Mouse (Mus musculus): ENCODE measurements around the gene Cherp.

Gene Cherp

DNA sequence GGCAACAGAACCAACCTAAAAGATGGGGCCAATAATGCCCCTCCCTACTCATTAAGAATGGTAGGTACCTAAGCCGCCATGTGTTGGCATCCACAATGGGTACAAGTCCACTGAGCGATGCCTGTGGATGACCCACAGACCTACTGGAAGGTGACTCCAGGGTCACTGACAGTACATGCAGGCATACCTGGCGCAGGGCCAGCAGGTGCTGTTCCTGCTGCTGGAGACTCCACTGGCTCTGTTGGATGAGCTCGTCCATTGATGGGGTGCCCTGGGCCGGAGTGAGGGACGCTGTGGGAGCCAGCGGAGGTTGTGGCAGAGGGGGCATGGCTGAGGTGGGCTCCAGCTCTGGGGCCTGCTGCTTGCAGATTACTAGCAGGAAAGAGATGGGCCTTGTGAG lies 4.3 kb downstream of the Cherp start:
- no peak for DNase-seq

DNA sequence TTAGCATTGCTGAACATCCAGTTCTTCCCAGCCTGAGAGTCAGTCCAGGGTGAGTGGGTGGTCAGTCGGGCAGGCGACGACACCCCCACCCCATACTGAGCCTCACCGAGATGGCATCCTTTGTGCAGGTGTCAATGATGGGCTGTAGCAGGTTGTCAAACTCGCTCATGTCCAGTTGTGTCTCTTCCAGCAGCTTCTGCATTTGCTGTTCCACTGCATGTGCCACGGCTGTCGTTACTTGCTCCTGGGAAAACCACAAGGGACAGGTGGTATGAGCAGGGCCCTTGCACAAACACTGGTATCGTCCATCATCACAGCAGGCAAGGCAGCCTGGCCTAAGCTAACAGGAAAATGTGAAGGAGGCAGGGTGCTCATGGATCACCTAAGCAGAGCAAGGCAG lies 5.0 kb downstream of the Cherp start:
- DNase-seq, result no peak

GRCm38 (mm10) chr8:72469243-72469642 lies 5.8 kb downstream of the Cherp start:
- no peak for DNase-seq

GRCm38 (mm10) chr8:72464211-72464610 lies 10.8 kb downstream of the Cherp start:
- no peak for DNase-seq

GRCm38 (mm10) chr8:72459881-72460533 lies 15.0 kb downstream of the Cherp start:
- no peak for DNase-seq

DNA sequence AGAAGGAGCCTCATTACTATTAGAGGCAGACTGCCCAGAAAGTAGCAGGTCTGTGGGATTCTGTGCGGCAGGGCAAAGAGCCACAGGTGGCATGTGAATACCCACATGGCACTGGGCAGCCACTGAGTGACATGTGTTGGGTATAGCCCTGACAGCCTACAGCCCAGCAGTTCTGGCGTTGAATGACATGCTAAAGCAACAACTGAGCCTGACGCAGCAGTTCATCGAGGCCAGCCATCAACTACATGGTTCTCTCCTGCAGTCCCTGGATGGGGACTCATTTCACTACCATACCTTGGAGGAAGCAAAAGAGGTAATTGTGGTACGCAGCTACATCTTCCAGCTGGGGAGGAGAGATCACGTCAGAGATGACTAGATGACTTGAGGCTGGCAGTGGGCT lies 16.6 kb downstream of the Cherp start:
- no peak for DNase-seq

GRCm38 (mm10) chr8:72457806-72458205 lies 17.2 kb downstream of the Cherp start:
- no peak for DNase-seq

DNA sequence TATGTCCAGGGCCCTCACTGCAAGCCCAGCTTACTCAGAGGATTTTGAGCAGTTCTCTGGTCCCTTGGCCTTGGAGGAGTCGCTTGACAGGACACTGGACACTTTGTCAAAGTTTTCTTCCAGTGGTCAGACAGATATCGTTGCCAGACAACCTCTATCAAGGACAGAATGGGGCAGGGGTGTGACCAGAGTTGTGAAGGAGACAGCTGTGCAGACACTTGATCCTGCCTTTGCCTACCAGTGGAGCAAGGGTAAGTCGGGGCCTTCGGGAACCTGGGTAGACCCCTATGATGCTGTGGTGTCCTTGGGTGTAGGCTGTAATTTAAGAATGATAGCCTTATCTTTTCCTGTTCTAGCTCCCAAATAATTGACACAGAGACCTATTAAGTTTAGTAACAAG lies 19.7 kb downstream of the Cherp start:
- DNase-seq, result no peak

- DNase-seq, result no peak
Observed at GRCm38 (mm10) chr8:72453904-72454303, 21.1 kb downstream of the Cherp start.

- no peak for DNase-seq
Observed at GRCm38 (mm10) chr8:72451516-72451915, 23.5 kb downstream of the Cherp start.

- no peak for DNase-seq
Observed at GRCm38 (mm10) chr8:72445071-72445470, 30.0 kb downstream of the Cherp start.

GRCm38 (mm10) chr8:72443994-72444350 lies 31.1 kb downstream of the Cherp start:
- no peak for DNase-seq

DNA sequence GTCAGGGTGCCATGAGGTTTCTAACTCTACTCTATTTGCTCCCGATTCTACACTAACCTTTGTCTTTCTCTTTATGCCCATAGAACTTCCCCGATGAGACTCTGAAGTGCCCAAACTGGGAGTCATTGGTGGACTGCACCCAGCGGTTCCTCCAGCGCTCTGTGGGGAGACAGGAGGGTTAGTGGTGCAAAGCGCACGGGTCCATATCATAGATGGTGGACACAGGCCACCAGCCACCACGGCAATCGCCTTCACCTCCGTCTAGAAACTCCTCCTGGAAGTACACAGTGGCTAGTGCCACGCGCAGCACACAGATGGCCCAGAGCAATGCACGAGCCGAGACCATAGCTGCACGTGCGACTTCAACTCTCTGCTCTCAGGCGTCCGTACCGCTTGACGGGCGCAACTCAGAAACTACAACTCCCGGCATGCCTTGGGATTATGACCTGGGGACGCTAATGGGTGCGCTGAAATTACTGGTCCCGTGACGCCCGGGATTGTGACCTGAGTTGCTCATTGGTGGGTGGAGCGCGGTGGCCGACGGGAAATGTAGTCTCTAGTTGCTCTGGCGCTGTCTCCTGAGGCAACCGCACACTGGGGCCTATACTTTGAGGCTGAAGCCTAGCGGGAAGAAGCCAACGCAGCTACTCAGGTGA lies 31.6 kb downstream of the Cherp start, which contains the start of the genes Calr3 and 1700030K09Rik:
Gene Calr3, minus strand, starts transcription at position 533 of the 656 bp plus-strand sequence.
Gene 1700030K09Rik, plus strand, starts transcription at position 543 of the 656 bp plus-strand sequence.
- peak; percentile 99 for DNase-seq

DNA sequence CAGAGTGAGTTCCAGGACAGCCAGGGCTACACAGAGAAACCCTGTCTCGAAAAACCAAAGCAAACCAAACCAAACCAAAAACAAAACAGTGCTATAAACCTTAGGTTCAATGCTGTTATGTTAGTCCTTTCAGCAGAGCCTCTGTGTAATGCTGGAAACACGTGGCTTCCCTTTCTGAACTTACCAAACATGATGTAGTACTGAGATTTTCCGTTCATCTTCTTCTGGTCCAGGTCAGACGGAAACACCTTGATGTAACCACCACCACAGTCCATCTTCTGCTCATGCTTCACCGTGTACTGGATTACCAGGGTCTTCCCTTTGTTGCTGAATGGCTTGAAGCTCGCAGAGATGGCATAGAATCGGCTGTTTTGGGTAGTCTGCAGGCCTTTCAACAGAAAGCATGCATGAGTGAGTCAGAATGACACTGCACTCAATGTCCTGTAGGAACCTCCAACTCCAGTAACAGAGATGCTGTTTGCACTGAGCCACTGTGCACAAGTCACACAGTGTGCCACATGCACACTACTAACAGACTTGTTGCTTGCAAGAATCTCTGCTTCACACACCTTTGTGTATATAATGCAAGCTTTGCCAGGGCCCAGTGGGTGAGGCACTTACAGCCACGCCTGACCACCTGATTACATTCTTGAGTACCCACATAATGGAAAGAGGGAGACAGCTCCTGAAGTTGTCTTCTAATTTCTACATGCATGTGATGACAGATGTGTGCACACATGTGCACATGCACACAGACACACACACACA lies 36.6 kb downstream of the Cherp start:
- DNase-seq, result no peak

GRCm38 (mm10) chr8:72434952-72435351 lies 40.1 kb downstream of the Cherp start:
- peak; percentile 22 for DNase-seq

- peak; percentile 33 for DNase-seq
Observed at GRCm38 (mm10) chr8:72429676-72430075, 45.4 kb downstream of the Cherp start.

- DNase-seq, result peak; percentile 18
Observed at GRCm38 (mm10) chr8:72422926-72423325, 52.1 kb downstream of the Cherp start.

- DNase-seq, result peak; percentile 100
Observed at GRCm38 (mm10) chr8:72421362-72422335, 53.4 kb downstream of the Cherp start, which contains the start of gene Eps15l1. Gene Eps15l1 (minus strand): TSS chr8:72421460.

GRCm38 (mm10) chr8:72420571-72421361 lies 54.3 kb downstream of the Cherp start:
- peak; percentile 72 for DNase-seq

DNA sequence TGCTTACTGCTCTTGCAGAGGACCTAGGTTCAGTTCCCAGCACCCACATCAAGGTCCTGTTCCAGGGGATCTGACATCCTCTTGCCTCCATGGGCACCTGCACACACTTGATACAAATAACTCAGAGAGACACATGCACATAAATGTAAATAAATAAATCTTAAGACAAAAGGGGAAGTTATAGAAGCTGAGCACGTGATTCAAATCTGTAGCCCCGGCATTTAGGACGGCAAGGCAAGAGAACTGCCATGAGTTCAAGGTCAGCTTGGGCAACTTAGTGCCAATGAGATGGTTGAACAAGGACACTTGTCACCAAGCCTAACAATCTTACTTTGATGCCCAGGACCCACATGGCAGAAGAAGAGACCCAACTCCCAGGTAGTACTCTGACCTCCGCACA lies 57.0 kb downstream of the Cherp start:
- DNase-seq, result no peak

GRCm38 (mm10) chr8:72415252-72415651 lies 59.8 kb downstream of the Cherp start:
- no peak for DNase-seq

DNA sequence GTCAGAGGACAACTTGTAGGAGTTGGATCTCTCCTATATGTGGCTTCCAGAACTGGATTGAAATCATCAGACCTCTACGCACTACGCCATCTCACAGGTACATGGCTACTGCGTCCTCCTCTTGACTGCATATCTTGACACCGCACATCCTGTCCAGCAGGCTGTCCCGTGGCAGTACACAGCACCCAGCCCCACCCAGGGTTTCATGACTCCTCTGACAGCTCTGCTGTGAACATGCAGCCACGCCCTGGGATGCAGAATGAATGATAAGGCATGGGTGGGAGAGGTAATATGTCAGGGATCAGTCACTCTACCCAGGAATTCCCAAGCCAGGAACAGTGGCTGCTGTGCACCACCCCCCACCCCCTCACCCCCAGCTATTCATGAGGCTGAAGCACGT lies 61.2 kb downstream of the Cherp start:
- no peak for DNase-seq
